Mouse (Mus musculus) heart, embryonic 16.5 days (tissue): ENCODE results near the gene Abi3. TPM values are rescaled to one million over a fixed set of nuclear protein-coding genes. Genes with fewer than 3 reads are reported as not detected.

ENCODE experiments used
- ATAC-seq: fragments of 200-750 bp; cut with Nextera tagmentation; replicated peaks from 2 replicates; pipeline ENCODE4 v1.8.0; 2017; ENCODE audit warnings: moderate number of reproducible peaks; ENCODE audit not compliant: insufficient read depth, low FRiP score; ENCODE audit errors: extremely low read depth
- H3K27ac ChIP-seq: fragments of 300-500 bp; sonication (generic); 2 replicates; pipeline ENCODE4 v1.5.1; 2014; ENCODE audit warnings: mild to moderate bottlenecking, low read length, control low read depth, moderate library complexity
- H3K27me3 ChIP-seq: fragments of 300-500 bp; sonication (generic); 2 replicates; pipeline ENCODE4 v1.6.1; 2014; ENCODE audit warnings: low read length, mixed read lengths; ENCODE audit not compliant: control insufficient read depth, insufficient read depth
- H3K36me3 ChIP-seq: fragments of 300-500 bp; sonication (generic); 2 replicates; pipeline ENCODE4 v1.6.1; 2014; ENCODE audit not compliant: control insufficient read depth, insufficient read depth
- H3K4me1 ChIP-seq: fragments of 300-500 bp; sonication (generic); 2 replicates; pipeline ENCODE4 v1.6.1; 2014; ENCODE audit warnings: low read length, mixed read lengths; ENCODE audit not compliant: control insufficient read depth, insufficient read depth
- H3K4me2 ChIP-seq: fragments of 300-500 bp; sonication (generic); 2 replicates; pipeline ENCODE4 v1.6.1; 2014; ENCODE audit warnings: low read depth, mild to moderate bottlenecking, control low read depth, low read length
- H3K4me3 ChIP-seq: fragments of 300-500 bp; sonication (generic); 2 replicates; pipeline ENCODE4 v1.5.1; 2014; ENCODE audit warnings: mild to moderate bottlenecking, control low read depth, low read length
- H3K9ac ChIP-seq: fragments of 300-500 bp; sonication (generic); 2 replicates; pipeline ENCODE4 v1.6.1; 2014; ENCODE audit warnings: low read length, control low read depth
- H3K9me3 ChIP-seq: fragments of 300-500 bp; sonication (generic); replicated peaks from 2 replicates; pipeline ENCODE4 v1.6.1; 2016; ENCODE audit warnings: low read length; ENCODE audit not compliant: control insufficient read depth
- WGBS: fragments of 180-500 bp; shearing (Covaris S2); extraction: QIAGEN DNeasy Blood & Tissue Kit; methylation state at CpG from one replicate; pipeline ENCODE4 v1.1.7; 2014; 5-methylcytosine and 5-hydroxymethylcytosine counted together
- polyA plus RNA-seq: library from polyadenylated mRNA; unstranded; fragments of >200 nt; fragmentation: Nextera tagmentation; extraction: Ambion mirVana; gene quantifications from 2 replicates; pipeline ENCODE4 v1.2.1, GENCODE M21; 2015

The Abi3 gene
- polyA plus RNA-seq, 1 experiment from 2014 or later, result 28.0 TPM

DNA sequence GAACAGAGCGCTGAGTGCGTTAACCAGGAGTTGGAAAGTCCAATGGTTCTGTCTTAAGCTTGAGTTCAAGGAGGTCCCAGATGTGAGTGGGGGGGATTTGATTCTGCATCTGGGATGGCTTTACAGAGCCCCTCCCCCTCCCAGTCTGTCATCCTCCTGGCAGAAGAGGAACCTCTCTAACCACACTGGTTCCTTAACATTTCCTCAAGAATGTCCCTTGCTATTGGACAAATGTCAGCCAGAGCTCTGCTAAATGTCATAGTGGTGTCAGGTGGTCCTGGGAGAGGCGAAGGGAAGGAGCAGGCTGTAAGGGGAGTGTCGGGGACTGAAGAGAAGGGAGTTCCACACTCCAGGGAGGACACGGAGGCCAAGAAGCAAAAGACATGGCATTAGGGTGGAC lies 677 bp upstream of the Abi3 start:
- Histone ChIP-seq H3K4me3 (peak overlapping the region; percentile 30), H3K4me1 (peaks cover 6% of the 10 kb centered on the region; the same call in 1 of the 2 replicates), H3K27me3 (no peaks in the 10 kb centered on the region), H3K27ac (peak overlapping the region; percentile 76), H3K4me2 (peak overlapping the region; percentile 46), H3K9ac (peak overlapping the region; percentile 9; the same call in 1 of the 2 replicates), H3K9me3 (no peaks in the 10 kb centered on the region), H3K36me3 (no peaks in the 10 kb centered on the region)
- peak; percentile 16; the same call in 1 of the 2 replicates for ATAC-seq
- WGBS, result 50% methylated on average over 5 of the region's 5 CpGs

DNA sequence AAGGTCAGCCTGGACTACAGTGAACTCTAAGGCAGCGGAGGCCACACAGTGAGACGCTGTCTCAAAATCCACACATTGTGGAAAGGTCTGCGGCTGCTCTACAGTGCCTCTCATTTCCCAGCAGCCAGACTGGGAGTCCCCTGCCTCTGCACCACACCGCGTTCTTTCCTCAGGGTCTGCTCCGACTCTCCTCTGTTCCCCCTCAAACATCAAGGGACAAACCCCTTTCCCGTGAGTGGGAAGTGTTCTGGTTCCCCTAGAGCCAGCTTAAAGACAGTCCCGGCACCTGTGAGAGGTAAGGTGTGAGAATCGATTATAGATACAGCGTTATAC lies 812 bp downstream of the Abi3 start:
- Histone ChIP-seq H3K4me1 (peaks cover 19% of the 10 kb centered on the region), H3K27ac (peak overlapping the region; percentile 76), H3K9me3 (no peaks in the 10 kb centered on the region), H3K4me2 (peak overlapping the region; percentile 46), H3K9ac (peak overlapping the region; percentile 71), H3K27me3 (no peaks in the 10 kb centered on the region), H3K4me3 (peak overlapping the region; percentile 58), H3K36me3 (no peaks in the 10 kb centered on the region)
- no peak for ATAC-seq
- 47% methylated on average over 10 of the region's 10 CpGs for WGBS

DNA sequence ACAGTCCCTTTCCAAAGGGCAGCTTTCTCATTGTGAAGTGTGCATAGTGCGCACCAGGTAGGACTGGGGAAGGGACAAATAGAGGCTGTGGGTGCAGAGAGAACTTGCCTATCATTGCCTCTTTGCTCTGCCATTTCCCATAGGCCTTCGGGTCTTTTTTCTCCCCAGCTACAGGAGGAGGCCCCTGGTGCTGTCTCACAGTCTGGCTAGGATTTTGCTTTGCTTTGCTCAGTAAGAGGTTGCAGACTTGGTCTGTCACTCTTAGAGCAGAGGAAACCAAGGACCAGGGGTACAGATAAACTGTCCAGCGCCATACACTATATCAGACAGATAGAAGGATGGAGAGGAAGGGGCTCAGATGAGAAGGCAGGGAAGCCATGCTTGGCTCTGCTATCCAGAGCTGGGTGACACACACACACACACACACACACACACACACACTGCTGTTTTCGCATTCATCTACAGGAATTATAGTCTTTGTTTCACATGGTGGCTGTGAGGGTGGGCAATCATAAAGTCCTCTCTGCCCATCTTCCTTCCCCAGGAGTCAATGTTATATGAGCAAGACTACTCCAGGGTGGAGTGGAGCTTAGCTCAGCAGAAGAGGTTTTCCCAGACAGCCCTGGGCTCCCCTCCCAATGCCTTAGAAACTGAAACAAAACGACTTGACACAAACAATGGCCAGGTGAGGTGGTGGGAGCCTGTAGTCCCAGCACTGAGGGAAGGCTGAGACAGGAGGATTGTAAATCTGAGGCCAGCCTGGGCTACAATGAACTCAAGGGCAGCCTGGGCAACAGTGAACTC lies 1.4 kb downstream of the Abi3 start:
- Histone ChIP-seq H3K9ac (peak overlapping the region; percentile 71), H3K4me3 (peak overlapping the region; percentile 58), H3K4me2 (peak overlapping the region; percentile 46), H3K9me3 (no peaks in the 10 kb centered on the region), H3K27ac (peak overlapping the region; percentile 76), H3K27me3 (no peaks in the 10 kb centered on the region), H3K4me1 (peaks cover 25% of the 10 kb centered on the region), H3K36me3 (no peaks in the 10 kb centered on the region)
- ATAC-seq, result no peak
- WGBS, result 55% methylated on average over 5 of the region's 5 CpGs

DNA sequence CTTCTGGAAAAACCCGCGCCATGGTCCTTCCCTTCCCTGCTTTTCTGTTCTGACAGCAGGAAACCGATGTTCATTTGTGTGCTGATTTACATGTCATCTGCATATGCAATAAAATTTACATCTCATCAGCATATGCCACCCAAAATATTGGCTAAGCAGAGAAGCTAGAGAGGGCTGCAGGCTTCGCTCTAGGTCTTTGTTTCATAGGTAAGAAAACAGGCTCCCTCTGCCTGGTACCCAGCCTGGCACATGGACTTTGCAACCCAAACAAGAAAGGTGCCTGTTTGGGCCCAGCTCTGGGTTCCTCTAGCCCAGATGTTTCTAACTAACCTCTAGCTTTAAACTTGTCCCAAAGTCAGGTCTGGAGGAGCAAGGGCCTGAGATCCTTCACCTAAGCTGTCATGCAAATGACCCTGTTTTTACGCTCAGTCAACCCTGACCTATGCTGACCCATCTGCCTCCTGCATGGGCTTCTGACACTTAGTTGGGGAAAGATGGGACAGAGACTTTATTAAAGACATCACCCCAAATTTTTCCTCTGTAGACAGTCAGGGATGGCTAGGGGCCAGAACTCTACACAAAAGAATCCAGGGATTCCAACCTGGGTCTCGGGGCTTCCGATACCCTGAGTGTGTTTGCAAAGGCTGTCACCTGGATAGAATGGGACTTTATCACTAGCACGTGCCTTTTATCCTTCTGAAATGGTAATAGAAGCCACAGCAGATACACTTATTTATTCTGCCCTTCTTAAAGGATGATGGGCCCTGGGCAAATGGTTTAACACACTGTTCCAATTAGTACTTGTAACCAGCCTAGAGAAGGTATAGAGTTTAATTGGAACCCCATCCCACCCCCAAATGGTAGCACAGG lies 3.0 kb downstream of the Abi3 start:
- H3K9me3 ChIP-seq, result no peaks in the 10 kb centered on the region
- 67% methylated on average over 8 of the region's 8 CpGs for WGBS
- no peak for ATAC-seq
- H3K9ac ChIP-seq, result no peak overlapping the region; the same call in 1 of the 2 replicates
- H3K36me3 ChIP-seq, result no peaks in the 10 kb centered on the region
- H3K27ac ChIP-seq, result no peak overlapping the region; the same call in 1 of the 2 replicates
- peaks cover 4% of the 10 kb centered on the region; the same call in 1 of the 2 replicates for H3K27me3 ChIP-seq
- H3K4me3 ChIP-seq, result peak overlapping the region; percentile 1
- H3K4me2 ChIP-seq, result peak overlapping the region; percentile 46
- H3K4me1 ChIP-seq, result peaks cover 42% of the 10 kb centered on the region

DNA sequence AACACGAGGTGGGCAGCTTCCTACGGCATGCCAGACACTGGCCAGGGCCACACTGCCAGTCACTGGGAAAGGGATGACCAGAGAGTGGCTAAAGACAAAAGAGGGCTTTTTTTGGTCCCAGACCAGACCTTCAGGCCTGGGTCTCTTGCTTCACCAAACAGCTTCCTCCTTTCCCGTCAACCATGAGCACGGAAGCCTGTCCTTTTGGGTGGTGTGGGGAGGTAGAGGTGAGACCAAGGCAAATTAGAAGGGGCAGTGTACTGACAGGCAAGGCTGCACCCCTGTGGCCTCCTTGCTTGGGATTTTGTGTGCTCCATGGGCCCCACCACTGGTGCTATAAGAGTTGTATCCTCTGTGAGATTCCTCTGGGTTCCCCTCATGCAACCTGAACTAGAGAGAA lies 3.7 kb downstream of the Abi3 start:
- H3K9me3 ChIP-seq, result no peaks in the 10 kb centered on the region
- H3K4me3 ChIP-seq, result no peak overlapping the region
- WGBS, result 73% methylated on average over 4 of the region's 4 CpGs
- H3K27me3 ChIP-seq, result peaks cover 4% of the 10 kb centered on the region; the same call in 1 of the 2 replicates
- H3K36me3 ChIP-seq, result no peaks in the 10 kb centered on the region
- H3K4me2 ChIP-seq, result peak overlapping the region; percentile 46
- ATAC-seq, result no peak
- H3K27ac ChIP-seq, result peak overlapping the region; percentile 3; the same call in 1 of the 2 replicates
- H3K9ac ChIP-seq, result 0 out of 2 replicates have a peak overlapping the region, but pooled peaks have one; percentile 4
- peaks cover 46% of the 10 kb centered on the region for H3K4me1 ChIP-seq

DNA sequence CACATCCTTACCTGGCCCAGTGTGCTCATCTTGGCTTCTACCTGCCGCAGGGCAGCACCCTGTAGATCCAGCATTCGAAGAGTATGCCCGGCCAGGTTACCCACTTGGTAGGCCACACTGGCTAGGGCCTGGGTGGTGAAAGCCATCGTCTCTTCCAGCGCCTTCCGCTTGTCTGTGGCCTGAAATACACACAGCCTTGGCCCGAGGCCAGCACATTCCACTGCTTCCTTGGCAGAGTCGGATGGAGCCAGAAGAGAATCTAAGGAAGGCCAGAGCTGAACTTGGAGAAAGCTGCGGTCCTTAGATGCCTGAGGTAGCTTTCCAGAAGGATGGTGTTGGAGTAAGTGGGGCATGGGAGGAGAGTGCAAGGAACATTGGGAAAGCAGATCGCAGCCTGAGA lies 5.2 kb downstream of the Abi3 start, which contains the start of gene Gngt2:
Gngt2 (plus strand) TSS at position 158 of the 400 bp plus-strand sequence.
- H3K9me3 ChIP-seq, result no peaks in the 10 kb centered on the region
- H3K36me3 ChIP-seq, result no peaks in the 10 kb centered on the region
- H3K4me1 ChIP-seq, result peaks cover 47% of the 10 kb centered on the region
- 19% methylated on average over 10 of the region's 10 CpGs for WGBS
- H3K27ac ChIP-seq, result peak within 1 kb of the TSS; percentile 73
- H3K4me2 ChIP-seq, result peak within 1 kb of the TSS; percentile 52
- peaks cover 16% of the 10 kb centered on the region for H3K27me3 ChIP-seq
- ATAC-seq, result 0 out of 2 replicates have a peak, but pooled peaks have one; percentile 16
- H3K9ac ChIP-seq, result no peak within 1 kb of the TSS
- H3K4me3 ChIP-seq, result no peak within 1 kb of the TSS

DNA sequence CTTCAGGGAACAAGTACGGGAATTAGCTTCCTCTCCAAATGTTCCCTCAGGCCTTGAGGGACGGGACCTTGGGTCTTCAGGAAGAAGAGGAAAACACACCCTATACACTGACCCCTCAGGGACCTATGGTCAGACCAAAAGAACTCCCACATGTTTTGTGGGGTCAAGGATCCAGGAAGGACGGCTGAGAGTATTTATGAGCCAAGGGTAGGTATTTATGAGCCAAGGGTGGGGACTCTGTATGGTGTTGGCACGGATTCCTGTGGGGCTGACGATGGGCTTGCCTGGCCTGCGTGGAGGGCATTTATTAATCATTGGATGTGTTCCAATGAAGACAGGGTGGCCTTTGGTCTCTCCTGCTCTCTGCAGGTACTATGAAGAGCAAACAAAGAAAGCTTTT lies 5.8 kb downstream of the Abi3 start:
- H3K36me3 ChIP-seq, result no peaks in the 10 kb centered on the region
- 49% methylated on average over 6 of the region's 6 CpGs for WGBS
- peak overlapping the region; percentile 52 for H3K4me2 ChIP-seq
- H3K4me1 ChIP-seq, result peaks cover 47% of the 10 kb centered on the region
- H3K4me3 ChIP-seq, result no peak overlapping the region
- H3K27me3 ChIP-seq, result peaks cover 22% of the 10 kb centered on the region
- H3K27ac ChIP-seq, result peak overlapping the region; percentile 73
- H3K9ac ChIP-seq, result no peak overlapping the region
- ATAC-seq, result no peak
- H3K9me3 ChIP-seq, result no peaks in the 10 kb centered on the region

DNA sequence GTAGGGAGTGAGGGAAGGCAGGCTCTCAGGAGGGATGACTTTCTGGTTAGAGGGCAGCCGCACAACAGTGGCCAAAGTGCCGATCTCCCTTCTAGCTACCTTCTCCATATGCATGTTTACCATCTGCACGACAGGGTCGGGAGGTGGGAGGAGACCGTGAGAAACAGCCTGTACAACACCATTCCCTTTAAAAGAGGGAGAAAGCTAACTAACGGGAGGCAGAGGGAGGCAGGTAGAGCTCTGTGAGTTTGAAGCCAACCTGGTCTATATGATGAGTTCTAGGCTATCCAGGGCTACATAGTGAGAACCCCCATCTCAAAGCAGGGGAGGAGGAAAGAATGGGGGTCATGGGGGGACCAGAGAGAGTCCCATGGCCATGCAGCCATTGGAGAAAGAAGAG lies 6.4 kb downstream of the Abi3 start:
- H3K9me3 ChIP-seq, result no peaks in the 10 kb centered on the region
- peaks cover 52% of the 10 kb centered on the region for H3K4me1 ChIP-seq
- no peak overlapping the region for H3K4me3 ChIP-seq
- H3K27ac ChIP-seq, result peak overlapping the region; percentile 73
- peaks cover 27% of the 10 kb centered on the region for H3K27me3 ChIP-seq
- 33% methylated on average over 6 of the region's 6 CpGs for WGBS
- peak overlapping the region; percentile 52 for H3K4me2 ChIP-seq
- no peak for ATAC-seq
- no peak overlapping the region for H3K9ac ChIP-seq
- H3K36me3 ChIP-seq, result no peaks in the 10 kb centered on the region
